Mouse (Mus musculus): ENCODE data around the gene 2310046K23Rik. TPM values are rescaled to one million over a fixed set of nuclear protein-coding genes. Genes with fewer than 3 reads are reported as not detected.
"Not testable (repeated sequence)": the region's sequence is repeated elsewhere in the genome, so short reads cannot be mapped to it uniquely, and the experiment has no call there.

2310046K23Rik gene
- polyA plus RNA-seq, 1 experiment from 2014 or later, result not detected

GRCm38 (mm10) chr3:92500393-92500792 is 33.9 kb downstream of the 2310046K23Rik start, which contains the start of gene Sprr4:
Sprr4 (minus strand) TSS chr3:92500493.
- no peak within 1 kb of the TSS for H3K9ac ChIP-seq (replicated peaks)
- 95% methylated on average over 1 of the region's 1 CpGs for WGBS
- H3K9me3 ChIP-seq, result no peaks in the 10 kb centered on the region
- no peak within 1 kb of the TSS for H3K4me2 ChIP-seq (replicated peaks)
- ATAC-seq (replicated peaks), result no peak
- no peak within 1 kb of the TSS for H3K4me3 ChIP-seq
- H3K4me1 ChIP-seq, result no peaks in the 10 kb centered on the region
- no peak within 1 kb of the TSS for H3K27ac ChIP-seq (replicated peaks)
- H3K27me3 ChIP-seq, result no peaks in the 10 kb centered on the region
- H3K36me3 ChIP-seq, result no peaks in the 10 kb centered on the region

DNA sequence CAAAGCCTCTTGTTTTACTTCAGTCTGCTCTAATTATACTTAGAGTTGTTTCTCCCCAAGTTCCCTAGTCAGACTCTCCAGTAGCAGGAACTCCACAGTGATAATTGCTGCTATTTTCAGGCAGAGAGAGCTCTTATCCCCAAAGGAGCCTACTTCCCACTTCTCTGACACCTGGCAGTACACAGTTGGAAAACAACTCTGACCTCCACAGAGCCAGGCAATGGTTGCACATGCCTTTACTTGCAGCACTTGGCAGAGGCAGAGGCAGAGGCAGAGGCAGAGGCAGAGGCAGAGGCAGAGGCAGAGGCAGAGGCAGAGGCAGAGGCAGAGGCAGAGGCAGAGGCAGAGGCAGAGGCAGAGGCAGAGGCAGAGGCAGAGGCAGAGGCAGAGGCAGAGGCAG is 44.0 kb downstream of the 2310046K23Rik start:
- H3K27ac ChIP-seq (replicated peaks); H3K9me3 ChIP-seq; H3K36me3 ChIP-seq; H3K4me2 ChIP-seq (replicated peaks); H3K9ac ChIP-seq (replicated peaks); ATAC-seq (replicated peaks); H3K27me3 ChIP-seq; H3K4me1 ChIP-seq; H3K4me3 ChIP-seq: not testable (repeated sequence)

GRCm38 (mm10) chr3:92486307-92486706 is 48.0 kb downstream of the 2310046K23Rik start:
- no peak overlapping the region for H3K4me2 ChIP-seq (replicated peaks)
- 69% methylated on average over 1 of the region's 1 CpGs for WGBS

GRCm38 (mm10) chr3:92485863-92486262 is 48.4 kb downstream of the 2310046K23Rik start, which contains the start of gene Sprr1a:
Sprr1a (minus strand) TSS chr3:92485895.
- no peaks in the 10 kb centered on the region for H3K36me3 ChIP-seq
- H3K9me3 ChIP-seq, result no peaks in the 10 kb centered on the region
- H3K4me2 ChIP-seq (replicated peaks), result no peak within 1 kb of the TSS
- no peak within 1 kb of the TSS for H3K27ac ChIP-seq (replicated peaks)
- H3K27me3 ChIP-seq, result no peaks in the 10 kb centered on the region
- no peak within 1 kb of the TSS for H3K4me3 ChIP-seq
- no peaks in the 10 kb centered on the region for H3K4me1 ChIP-seq
- ATAC-seq (replicated peaks), result no peak
- H3K9ac ChIP-seq (replicated peaks), result no peak within 1 kb of the TSS

More at GRCm38 (mm10) chr3:92486307-92486706, 48.0 kb downstream of the 2310046K23Rik start:
- Histone ChIP-seq H3K4me1 (no peaks in the 10 kb centered on the region), H3K9me3 (no peaks in the 10 kb centered on the region), H3K27ac (replicated peaks) (no peak overlapping the region), H3K9ac (replicated peaks) (no peak overlapping the region), H3K36me3 (no peaks in the 10 kb centered on the region), H3K4me3 (no peak overlapping the region), H3K27me3 (no peaks in the 10 kb centered on the region)
- no peak for ATAC-seq (replicated peaks)

Other genes with a start within 250 kb of the 2310046K23Rik start
- gene Sprr2a3, start 249.1 kb downstream of the 2310046K23Rik start, polyA plus RNA-seq (2015; fragmentation: Nextera tagmentation; extraction: Ambion mirVana), result not detected in 2 replicates
- not detected in 2 replicates for gene Sprr2b, start 217.9 kb downstream of the 2310046K23Rik start, polyA plus RNA-seq (2015; fragmentation: Nextera tagmentation; extraction: Ambion mirVana)
- gene Sprr2d, start 195.4 kb downstream of the 2310046K23Rik start, polyA plus RNA-seq (2015; fragmentation: Nextera tagmentation; extraction: Ambion mirVana), result not detected in 2 replicates
- not detected in 2 replicates for gene Sprr2e, start 182.4 kb downstream of the 2310046K23Rik start, polyA plus RNA-seq (2015; fragmentation: Nextera tagmentation; extraction: Ambion mirVana)
- gene Sprr2f, start 169.3 kb downstream of the 2310046K23Rik start, polyA plus RNA-seq (2015; fragmentation: Nextera tagmentation; extraction: Ambion mirVana), result not detected in 2 replicates
- not detected in 2 replicates for gene Sprr2h, start 148.8 kb downstream of the 2310046K23Rik start, polyA plus RNA-seq (2015; fragmentation: Nextera tagmentation; extraction: Ambion mirVana)
- not detected in 2 replicates for gene Sprr2i, start 126.5 kb downstream of the 2310046K23Rik start, polyA plus RNA-seq (2015; fragmentation: Nextera tagmentation; extraction: Ambion mirVana)
- not detected in 2 replicates for gene Sprr2j-ps, start 116.4 kb downstream of the 2310046K23Rik start, polyA plus RNA-seq (2015; fragmentation: Nextera tagmentation; extraction: Ambion mirVana)
- 6.7 and 7.1 TPM in 2 replicates for gene Gm9774, start 105.1 kb downstream of the 2310046K23Rik start, polyA plus RNA-seq (2015; fragmentation: Nextera tagmentation; extraction: Ambion mirVana)
- gene Sprr2k, start 101.9 kb downstream of the 2310046K23Rik start, polyA plus RNA-seq (2015; fragmentation: Nextera tagmentation; extraction: Ambion mirVana), result not detected in 2 replicates
- gene Sprr1b, start 95.7 kb downstream of the 2310046K23Rik start, polyA plus RNA-seq (2015; fragmentation: Nextera tagmentation; extraction: Ambion mirVana), result not detected in 2 replicates
- not detected in 2 replicates for gene Sprr3, start 75.8 kb downstream of the 2310046K23Rik start, polyA plus RNA-seq (2015; fragmentation: Nextera tagmentation; extraction: Ambion mirVana)
- gene Sprr1a, start 48.6 kb downstream of the 2310046K23Rik start, polyA plus RNA-seq (2015; fragmentation: Nextera tagmentation; extraction: Ambion mirVana), result not detected in 2 replicates
- not detected in 2 replicates for gene Sprr4, start 34.0 kb downstream of the 2310046K23Rik start, polyA plus RNA-seq (2015; fragmentation: Nextera tagmentation; extraction: Ambion mirVana)
- gene Ivl, start 39.2 kb upstream of the 2310046K23Rik start, polyA plus RNA-seq (2015; fragmentation: Nextera tagmentation; extraction: Ambion mirVana), result not detected in 2 replicates
- not detected in 2 replicates for gene Smcp, start 54.5 kb upstream of the 2310046K23Rik start, polyA plus RNA-seq (2015; fragmentation: Nextera tagmentation; extraction: Ambion mirVana)
- not detected in 2 replicates for gene 2210017I01Rik, start 73.0 kb upstream of the 2310046K23Rik start, polyA plus RNA-seq (2015; fragmentation: Nextera tagmentation; extraction: Ambion mirVana)
- gene Lce6a, start 87.1 kb upstream of the 2310046K23Rik start, polyA plus RNA-seq (2015; fragmentation: Nextera tagmentation; extraction: Ambion mirVana), result not detected in 2 replicates
- not detected in 2 replicates for gene Lce1a1, start 113.8 kb upstream of the 2310046K23Rik start, polyA plus RNA-seq (2015; fragmentation: Nextera tagmentation; extraction: Ambion mirVana)
- not detected in 2 replicates for gene Lce1b, start 122.4 kb upstream of the 2310046K23Rik start, polyA plus RNA-seq (2015; fragmentation: Nextera tagmentation; extraction: Ambion mirVana)
- not detected in 2 replicates for gene Lce1a2, start 135.8 kb upstream of the 2310046K23Rik start, polyA plus RNA-seq (2015; fragmentation: Nextera tagmentation; extraction: Ambion mirVana)
- not detected in 2 replicates for gene Lce1c, start 144.7 kb upstream of the 2310046K23Rik start, polyA plus RNA-seq (2015; fragmentation: Nextera tagmentation; extraction: Ambion mirVana)
- not detected in 2 replicates for gene Lce1d, start 152.7 kb upstream of the 2310046K23Rik start, polyA plus RNA-seq (2015; fragmentation: Nextera tagmentation; extraction: Ambion mirVana)
- not detected in 2 replicates for gene Lce1e, start 174.6 kb upstream of the 2310046K23Rik start, polyA plus RNA-seq (2015; fragmentation: Nextera tagmentation; extraction: Ambion mirVana)
- gene Lce1f, start 185.8 kb upstream of the 2310046K23Rik start, polyA plus RNA-seq (2015; fragmentation: Nextera tagmentation; extraction: Ambion mirVana), result not detected in 2 replicates
- not detected in 2 replicates for gene Gm38119, start 204.6 kb upstream of the 2310046K23Rik start, polyA plus RNA-seq (2015; fragmentation: Nextera tagmentation; extraction: Ambion mirVana)
- gene Lce1g, start 217.8 kb upstream of the 2310046K23Rik start, polyA plus RNA-seq (2015; fragmentation: Nextera tagmentation; extraction: Ambion mirVana), result not detected in 2 replicates
- not detected in 2 replicates for gene Lce1h, start 230.6 kb upstream of the 2310046K23Rik start, polyA plus RNA-seq (2015; fragmentation: Nextera tagmentation; extraction: Ambion mirVana)
- gene Lce1i, start 244.4 kb upstream of the 2310046K23Rik start, polyA plus RNA-seq (2015; fragmentation: Nextera tagmentation; extraction: Ambion mirVana), result not detected in 2 replicates

Data from forebrain, embryonic 15.5 days (tissue).